Mouse (Mus musculus) frontal cortex, adult (tissue): Measurements from ENCODE around the gene Spats2.
"Not testable (repeated sequence)": the region's sequence is repeated elsewhere in the genome, so short reads cannot be mapped to it uniquely, and the experiment has no call there.

Source experiments
- ATAC-seq: cut with Nextera tagmentation; 2 replicates; pipeline ENCODE4 v1.9.2; 2017; ENCODE audit warnings: mild to moderate bottlenecking, moderate library complexity, mixed read lengths; ENCODE audit not compliant: low TSS enrichment

The Spats2 gene

GRCm38 (mm10) chr15:99224208-99224911 lies 98.6 kb downstream of the Spats2 start, which contains the start of gene Kcnh3:
TSS of gene Kcnh3 (plus strand) at chr15:99224861.
- ATAC-seq: peak; percentile 33

- peak; percentile 22 for ATAC-seq
Observed at GRCm38 (mm10) chr15:99225081-99225810, 99.5 kb downstream of the Spats2 start.

- no peak for ATAC-seq
Observed at GRCm38 (mm10) chr15:99226090-99226489, 100.4 kb downstream of the Spats2 start.

- ATAC-seq: 0 out of 2 replicates have a peak, but pooled peaks have one; percentile 13
Observed at GRCm38 (mm10) chr15:99231998-99232397, 106.3 kb downstream of the Spats2 start.

- no peak for ATAC-seq
Observed at GRCm38 (mm10) chr15:99233719-99234118, 108.0 kb downstream of the Spats2 start.

GRCm38 (mm10) chr15:99234326-99235010 lies 108.8 kb downstream of the Spats2 start:
- ATAC-seq: no peak

GRCm38 (mm10) chr15:99238006-99238405 lies 112.3 kb downstream of the Spats2 start:
- no peak for ATAC-seq

- no peak for ATAC-seq
Observed at GRCm38 (mm10) chr15:99240129-99240528, 114.4 kb downstream of the Spats2 start.

- ATAC-seq: peak; percentile 64
Observed at GRCm38 (mm10) chr15:99241249-99241648, 115.5 kb downstream of the Spats2 start.

- ATAC-seq: no peak
Observed at GRCm38 (mm10) chr15:99242045-99242444, 116.3 kb downstream of the Spats2 start.

GRCm38 (mm10) chr15:99246736-99247135 lies 121.0 kb downstream of the Spats2 start:
- ATAC-seq: not testable (repeated sequence)

GRCm38 (mm10) chr15:99248972-99249371 lies 123.3 kb downstream of the Spats2 start:
- peak; percentile 49 for ATAC-seq

GRCm38 (mm10) chr15:99249938-99250337 lies 124.2 kb downstream of the Spats2 start:
- ATAC-seq: no peak

GRCm38 (mm10) chr15:99251111-99251510 lies 125.4 kb downstream of the Spats2 start:
- not testable (repeated sequence) for ATAC-seq

- ATAC-seq: peak; percentile 74
Observed at GRCm38 (mm10) chr15:99251626-99252380, 126.1 kb downstream of the Spats2 start, which contains the start of gene Mcrs1. TSS of gene Mcrs1 (minus strand) at chr15:99251961.

GRCm38 (mm10) chr15:99252381-99253174 lies 126.9 kb downstream of the Spats2 start:
- ATAC-seq: peak; percentile 20

- ATAC-seq: not testable (repeated sequence)
Observed at GRCm38 (mm10) chr15:99253175-99253479, 127.4 kb downstream of the Spats2 start.

- ATAC-seq: no peak
Observed at GRCm38 (mm10) chr15:99253772-99254171, 128.1 kb downstream of the Spats2 start.

- ATAC-seq: no peak
Observed at GRCm38 (mm10) chr15:99254477-99255005, 128.8 kb downstream of the Spats2 start.

- no peak for ATAC-seq
Observed at GRCm38 (mm10) chr15:99255241-99255749, 129.6 kb downstream of the Spats2 start.
